Mouse (Mus musculus): ENCODE measurements at regions not wholly inside any gene's neighbourhood (a gene's known extent, or its start where the extent isn't known, plus 50 kb on each side); places are given as distances from the start of the nearest gene placed in this dataset.
"Not testable (repeated sequence)": the region's sequence is repeated elsewhere in the genome, so short reads cannot be mapped to it uniquely, and the experiment has no call there.

- Histone ChIP-seq H3K9ac (ENCODE audit: low read depth, low read length) (no peak overlapping the region), H3K36me3 (ENCODE audit: control insufficient read depth, insufficient read depth, low read length) (no peaks in the 10 kb centered on the region), H3K4me2 (replicated peaks; ENCODE audit: low read depth, low read length) (no peak overlapping the region), H3K9me3 (ENCODE audit: control insufficient read depth, low read length) (no peaks in the 10 kb centered on the region), H3K4me1 (replicated peaks; ENCODE audit: control insufficient read depth, insufficient read depth, low read length) (no peaks in the 10 kb centered on the region), H3K27me3 (ENCODE audit: control insufficient read depth, insufficient read depth, low read length) (no peaks in the 10 kb centered on the region), H3K27ac (ENCODE audit: low read depth, low read length) (no peak overlapping the region), H3K4me3 (ENCODE audit: low read depth, low read length) (no peak overlapping the region)
- WGBS, result 64% methylated on average over 7 of the region's 7 CpGs
- no peak for ATAC-seq (ENCODE audit: low FRiP score)
- peak; percentile 18 for DNase-seq (ENCODE audit: low spot score)
Observed at GRCm38 (mm10) chr5:75405496-75405895, 169.2 kb upstream of the Kit start.

DNA sequence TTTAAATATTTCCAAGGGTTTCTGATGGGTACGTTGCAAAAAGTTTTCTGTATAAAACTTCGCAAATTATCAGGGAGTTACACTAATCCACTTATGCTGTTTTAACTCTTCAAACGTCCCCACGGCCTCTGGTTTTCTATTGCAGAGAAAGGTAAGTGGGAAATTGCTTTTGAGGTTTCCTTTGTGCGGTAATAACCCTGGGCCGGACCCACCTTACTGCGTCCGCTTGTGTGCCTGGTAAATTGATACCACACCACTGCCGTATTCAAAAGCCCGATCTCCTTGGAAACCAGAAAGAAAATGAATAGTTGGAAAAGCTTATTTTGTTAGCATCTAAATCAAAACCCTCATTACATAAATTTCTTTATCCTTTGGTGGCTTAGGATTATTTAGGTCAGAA is 167.0 kb upstream of the Kit start:
- no peak overlapping the region for H3K4me3 ChIP-seq (ENCODE audit: low read depth, low read length)
- WGBS, result 71% methylated on average over 10 of the region's 10 CpGs
- no peak overlapping the region for H3K9ac ChIP-seq (ENCODE audit: low read depth, low read length)
- H3K9me3 ChIP-seq (ENCODE audit: control insufficient read depth, low read length), result no peaks in the 10 kb centered on the region
- no peak for DNase-seq (ENCODE audit: low spot score)
- no peaks in the 10 kb centered on the region for H3K36me3 ChIP-seq (ENCODE audit: control insufficient read depth, insufficient read depth, low read length)
- no peak for ATAC-seq (ENCODE audit: low FRiP score)
- no peaks in the 10 kb centered on the region for H3K27me3 ChIP-seq (ENCODE audit: control insufficient read depth, insufficient read depth, low read length)
- H3K27ac ChIP-seq (ENCODE audit: low read depth, low read length), result no peak overlapping the region
- H3K4me2 ChIP-seq (replicated peaks; ENCODE audit: low read depth, low read length), result no peak overlapping the region
- no peaks in the 10 kb centered on the region for H3K4me1 ChIP-seq (replicated peaks; ENCODE audit: control insufficient read depth, insufficient read depth, low read length)

DNA sequence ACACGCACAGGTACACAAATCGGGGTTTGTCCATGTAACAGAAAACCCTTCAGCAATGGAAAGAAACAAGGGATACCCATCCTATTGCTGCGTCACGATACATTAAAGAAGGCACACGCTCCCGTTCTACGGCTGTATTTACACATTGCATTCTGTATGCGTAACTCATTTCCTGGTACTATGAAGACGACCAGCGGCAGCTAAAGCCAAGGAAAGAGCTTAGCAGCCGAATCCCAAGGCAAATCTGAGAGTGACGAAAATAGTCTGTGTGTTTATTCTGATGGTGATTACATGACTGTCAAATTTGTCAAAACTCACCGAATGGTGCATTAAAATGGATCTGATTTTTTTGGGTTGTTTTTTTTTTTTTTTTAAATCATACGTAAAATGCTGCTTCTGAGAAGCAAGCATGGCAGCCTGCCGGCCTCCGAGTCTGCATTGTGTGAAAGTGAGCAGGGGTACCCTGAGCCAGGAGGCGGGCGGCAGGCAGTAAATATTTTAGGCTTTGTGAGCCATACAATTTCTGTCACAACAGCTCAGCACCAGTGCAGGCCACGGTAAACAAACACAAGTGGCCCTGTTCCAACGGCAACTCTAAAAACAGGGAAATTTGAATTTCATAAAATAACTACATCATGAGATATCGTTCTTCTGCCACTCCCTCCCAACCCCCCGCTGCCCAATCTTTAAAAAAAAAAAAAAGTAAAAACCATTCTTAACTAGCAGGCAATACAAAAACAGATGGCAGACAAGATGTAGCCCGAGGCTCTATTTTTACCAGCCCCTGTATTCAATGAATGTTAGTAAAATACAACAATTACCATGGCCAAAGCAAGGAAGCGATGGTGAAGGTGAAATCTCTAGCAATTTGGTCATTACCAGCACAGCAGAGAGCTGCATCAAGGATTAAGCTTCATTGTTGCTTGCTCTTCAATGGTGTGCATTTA is 164.2 kb upstream of the Kit start:
- Histone ChIP-seq H3K4me1 (replicated peaks; ENCODE audit: control insufficient read depth, insufficient read depth, low read length) (no peaks in the 10 kb centered on the region), H3K4me3 (ENCODE audit: low read depth, low read length) (no peak overlapping the region), H3K9me3 (ENCODE audit: control insufficient read depth, low read length) (no peaks in the 10 kb centered on the region), H3K4me2 (replicated peaks; ENCODE audit: low read depth, low read length) (no peak overlapping the region), H3K27ac (ENCODE audit: low read depth, low read length) (no peak overlapping the region), H3K27me3 (ENCODE audit: control insufficient read depth, insufficient read depth, low read length) (no peaks in the 10 kb centered on the region), H3K9ac (ENCODE audit: low read depth, low read length) (no peak overlapping the region), H3K36me3 (ENCODE audit: control insufficient read depth, insufficient read depth, low read length) (no peaks in the 10 kb centered on the region)
- ATAC-seq (ENCODE audit: low FRiP score) (no peak), DNase-seq (ENCODE audit: low spot score) (no peak)
- WGBS, result 91% methylated on average over 24 of the region's 24 CpGs

GRCm38 (mm10) chr5:75419282-75419681 is 155.4 kb upstream of the Kit start:
- H3K4me3 ChIP-seq (ENCODE audit: low read depth, low read length), result not testable (repeated sequence)

DNA sequence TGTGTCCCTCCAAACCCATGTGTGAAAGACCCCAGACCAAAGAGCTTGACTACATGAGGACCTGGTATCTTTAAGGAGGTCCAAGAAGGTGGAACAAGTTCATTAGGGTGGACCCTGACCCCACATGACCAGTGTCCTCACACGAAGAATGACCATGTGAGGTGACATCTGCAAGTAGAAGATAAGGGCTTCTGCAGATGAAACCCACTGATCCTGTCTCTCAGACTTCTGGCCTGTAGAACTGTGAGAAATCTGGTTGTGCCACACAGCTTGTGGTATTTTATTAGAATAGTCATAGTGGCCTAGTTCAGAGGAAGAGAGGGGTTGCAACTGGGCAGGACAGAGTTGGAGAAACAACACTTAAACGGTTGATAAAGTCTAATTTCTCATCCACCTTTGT is 141.8 kb upstream of the Kit start:
- Histone ChIP-seq H3K36me3 (ENCODE audit: control insufficient read depth, insufficient read depth, low read length) (no peaks in the 10 kb centered on the region), H3K4me1 (replicated peaks; ENCODE audit: control insufficient read depth, insufficient read depth, low read length) (no peaks in the 10 kb centered on the region), H3K9ac (ENCODE audit: low read depth, low read length) (no peak overlapping the region), H3K27ac (ENCODE audit: low read depth, low read length) (no peak overlapping the region), H3K27me3 (ENCODE audit: control insufficient read depth, insufficient read depth, low read length) (no peaks in the 10 kb centered on the region), H3K4me3 (ENCODE audit: low read depth, low read length) (no peak overlapping the region), H3K4me2 (replicated peaks; ENCODE audit: low read depth, low read length) (no peak overlapping the region), H3K9me3 (ENCODE audit: control insufficient read depth, low read length) (no peaks in the 10 kb centered on the region)
- 81% methylated on average over 2 of the region's 2 CpGs for WGBS
- ATAC-seq (ENCODE audit: low FRiP score) (no peak), DNase-seq (ENCODE audit: low spot score) (no peak)

More at GRCm38 (mm10) chr5:75419282-75419681, 155.4 kb upstream of the Kit start:
- not testable (repeated sequence) for H3K27ac ChIP-seq (ENCODE audit: low read depth, low read length); H3K9ac ChIP-seq (ENCODE audit: low read depth, low read length); H3K36me3 ChIP-seq (ENCODE audit: control insufficient read depth, insufficient read depth, low read length); H3K27me3 ChIP-seq (ENCODE audit: control insufficient read depth, insufficient read depth, low read length); ATAC-seq (ENCODE audit: low FRiP score); H3K9me3 ChIP-seq (ENCODE audit: control insufficient read depth, low read length); H3K4me2 ChIP-seq (replicated peaks; ENCODE audit: low read depth, low read length); H3K4me1 ChIP-seq (replicated peaks; ENCODE audit: control insufficient read depth, insufficient read depth, low read length); DNase-seq (ENCODE audit: low spot score)
- WGBS, result 72% methylated on average over 2 of the region's 2 CpGs

DNA sequence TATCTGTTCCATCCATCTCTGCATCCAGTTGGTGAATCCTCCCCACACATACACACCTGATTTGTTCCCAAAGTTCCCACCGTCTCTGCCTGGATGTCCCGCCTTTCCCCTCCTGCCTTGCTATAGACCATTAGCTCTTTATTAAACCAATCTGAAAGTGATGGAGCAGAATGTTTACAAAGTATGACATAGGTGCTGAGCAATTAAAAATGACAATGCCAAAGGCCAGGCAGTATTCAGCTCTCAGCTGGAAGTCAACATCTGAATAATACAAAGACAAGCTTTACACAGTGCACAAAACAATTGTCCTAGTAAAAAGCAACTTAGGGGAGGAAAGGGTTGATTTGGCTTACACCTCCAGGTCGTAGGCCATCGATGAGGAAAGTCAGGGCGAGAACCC is 136.8 kb upstream of the Kit start:
- ATAC-seq (ENCODE audit: low FRiP score) (no peak), DNase-seq (ENCODE audit: low spot score) (no peak)
- H3K27ac ChIP-seq (ENCODE audit: low read depth, low read length), result no peak overlapping the region
- H3K9ac ChIP-seq (ENCODE audit: low read depth, low read length), result no peak overlapping the region
- H3K4me1 ChIP-seq (replicated peaks; ENCODE audit: control insufficient read depth, insufficient read depth, low read length), result 0 out of 2 replicates have a peak, but pooled peaks cover 3% of the 10 kb centered on the region
- no peaks in the 10 kb centered on the region for H3K27me3 ChIP-seq (ENCODE audit: control insufficient read depth, insufficient read depth, low read length)
- no peaks in the 10 kb centered on the region for H3K9me3 ChIP-seq (ENCODE audit: control insufficient read depth, low read length)
- WGBS, result 78% methylated on average over 5 of the region's 5 CpGs
- H3K36me3 ChIP-seq (ENCODE audit: control insufficient read depth, insufficient read depth, low read length), result no peaks in the 10 kb centered on the region
- no peak overlapping the region for H3K4me2 ChIP-seq (replicated peaks; ENCODE audit: low read depth, low read length)
- H3K4me3 ChIP-seq (ENCODE audit: low read depth, low read length), result no peak overlapping the region

GRCm38 (mm10) chr5:75444024-75444604 is 130.6 kb upstream of the Kit start:
- H3K9me3 ChIP-seq (ENCODE audit: control insufficient read depth, low read length), result no peaks in the 10 kb centered on the region
- DNase-seq (ENCODE audit: low spot score) (no peak), ATAC-seq (ENCODE audit: low FRiP score) (peak; percentile 86)
- no peak overlapping the region for H3K4me3 ChIP-seq (ENCODE audit: low read depth, low read length)
- H3K4me2 ChIP-seq (replicated peaks; ENCODE audit: low read depth, low read length), result no peak overlapping the region
- H3K9ac ChIP-seq (ENCODE audit: low read depth, low read length), result no peak overlapping the region
- H3K36me3 ChIP-seq (ENCODE audit: control insufficient read depth, insufficient read depth, low read length), result no peaks in the 10 kb centered on the region
- peak overlapping the region; percentile 43; the same call in 1 of the 2 replicates for H3K27ac ChIP-seq (ENCODE audit: low read depth, low read length)
- 72% methylated on average over 3 of the region's 3 CpGs for WGBS
- H3K4me1 ChIP-seq (replicated peaks; ENCODE audit: control insufficient read depth, insufficient read depth, low read length), result 0 out of 2 replicates have a peak, but pooled peaks cover 3% of the 10 kb centered on the region
- H3K27me3 ChIP-seq (ENCODE audit: control insufficient read depth, insufficient read depth, low read length), result no peaks in the 10 kb centered on the region

GRCm38 (mm10) chr5:75446386-75446785 is 128.3 kb upstream of the Kit start:
- 81% methylated on average over 1 of the region's 1 CpGs for WGBS
- no peak overlapping the region for H3K4me2 ChIP-seq (replicated peaks; ENCODE audit: low read depth, low read length)
- 0 out of 2 replicates have a peak, but pooled peaks cover 4% of the 10 kb centered on the region for H3K4me1 ChIP-seq (replicated peaks; ENCODE audit: control insufficient read depth, insufficient read depth, low read length)
- ATAC-seq (ENCODE audit: low FRiP score) (no peak), DNase-seq (ENCODE audit: low spot score) (no peak)
- H3K9me3 ChIP-seq (ENCODE audit: control insufficient read depth, low read length), result no peaks in the 10 kb centered on the region
- no peak overlapping the region for H3K4me3 ChIP-seq (ENCODE audit: low read depth, low read length)
- H3K9ac ChIP-seq (ENCODE audit: low read depth, low read length), result no peak overlapping the region
- H3K27ac ChIP-seq (ENCODE audit: low read depth, low read length), result no peak overlapping the region
- H3K36me3 ChIP-seq (ENCODE audit: control insufficient read depth, insufficient read depth, low read length), result no peaks in the 10 kb centered on the region
- no peaks in the 10 kb centered on the region for H3K27me3 ChIP-seq (ENCODE audit: control insufficient read depth, insufficient read depth, low read length)

Data from hindbrain, embryonic 11.5 days (tissue).